Mouse (Mus musculus): ENCODE results near the gene Gstk1. TPM values are rescaled to one million over a fixed set of nuclear protein-coding genes. Genes with fewer than 3 reads are reported as not detected.

Gstk1 gene
- polyA plus RNA-seq, 1 experiment = not detected

- under 1% methylated on average over 51 of the region's 51 CpGs for WGBS
- Histone ChIP-seq H3K4me3 (ENCODE audit: insufficient read depth, low read depth, low read length) (peak within 1 kb of the TSS; percentile 95), H3K4me1 (ENCODE audit: control insufficient read depth, insufficient read depth, low read length) (peaks cover 9% of the 10 kb centered on the region; the same call in 1 of the 2 replicates), H3K27ac (ENCODE audit: insufficient read depth, low read depth, low read length) (peak within 1 kb of the TSS; percentile 93)
- TF ChIP-seq CTCF (IDR thresholded peaks at IDR 0.05; ENCODE audit: insufficient read depth, low read depth, low read length) = peak; percentile 93
- TF ChIP-seq POLR2A (IDR thresholded peaks at IDR 0.05; ENCODE audit: insufficient read depth, low read depth, low read length) = peak; percentile 61
Observed at GRCm38 (mm10) chr6:42264626-42265312, 19.0 kb downstream of the Gstk1 start, which contains the start of gene Casp2. Gene Casp2 (plus strand): TSS chr6:42264985.

- Histone ChIP-seq H3K4me3 (ENCODE audit: insufficient read depth, low read depth, low read length) (peak overlapping the region; percentile 95), H3K27ac (ENCODE audit: insufficient read depth, low read depth, low read length) (peak overlapping the region; percentile 93), H3K4me1 (ENCODE audit: control insufficient read depth, insufficient read depth, low read length) (peaks cover 9% of the 10 kb centered on the region; the same call in 1 of the 2 replicates)
- WGBS = under 1% methylated on average over 21 of the region's 21 CpGs
- TF ChIP-seq POLR2A (IDR thresholded peaks at IDR 0.05; ENCODE audit: insufficient read depth, low read depth, low read length) (no peak), CTCF (IDR thresholded peaks at IDR 0.05; ENCODE audit: insufficient read depth, low read depth, low read length) (no peak)
Observed at GRCm38 (mm10) chr6:42265391-42266330, 19.9 kb downstream of the Gstk1 start.

GRCm38 (mm10) chr6:42270817-42271216 is 25.1 kb downstream of the Gstk1 start:
- no peak for TF ChIP-seq POLR2A (IDR thresholded peaks at IDR 0.05; ENCODE audit: insufficient read depth, low read depth, low read length)
- no peak for TF ChIP-seq CTCF (IDR thresholded peaks at IDR 0.05; ENCODE audit: insufficient read depth, low read depth, low read length)
- no peak overlapping the region for H3K4me3 ChIP-seq (ENCODE audit: insufficient read depth, low read depth, low read length)
- peaks cover 9% of the 10 kb centered on the region; the same call in 1 of the 2 replicates for H3K4me1 ChIP-seq (ENCODE audit: control insufficient read depth, insufficient read depth, low read length)
- H3K27ac ChIP-seq (ENCODE audit: insufficient read depth, low read depth, low read length) = no peak overlapping the region

GRCm38 (mm10) chr6:42276151-42276550 is 30.4 kb downstream of the Gstk1 start:
- no peak overlapping the region for H3K4me3 ChIP-seq (ENCODE audit: insufficient read depth, low read depth, low read length)
- 6% methylated on average over 2 of the region's 2 CpGs for WGBS
- peak overlapping the region; percentile 62 for H3K27ac ChIP-seq (ENCODE audit: insufficient read depth, low read depth, low read length)
- peaks cover 9% of the 10 kb centered on the region for H3K4me1 ChIP-seq (ENCODE audit: control insufficient read depth, insufficient read depth, low read length)
- TF ChIP-seq CTCF (IDR thresholded peaks at IDR 0.05; ENCODE audit: insufficient read depth, low read depth, low read length) = no peak
- TF ChIP-seq POLR2A (IDR thresholded peaks at IDR 0.05; ENCODE audit: insufficient read depth, low read depth, low read length) = no peak

GRCm38 (mm10) chr6:42282865-42283528 is 37.3 kb downstream of the Gstk1 start:
- TF ChIP-seq CTCF (IDR thresholded peaks at IDR 0.05; ENCODE audit: insufficient read depth, low read depth, low read length) (no peak), POLR2A (IDR thresholded peaks at IDR 0.05; ENCODE audit: insufficient read depth, low read depth, low read length) (no peak)
- 82% methylated on average over 5 of the region's 5 CpGs for WGBS

GRCm38 (mm10) chr6:42286448-42286847 is 40.7 kb downstream of the Gstk1 start, which contains the start of gene Clcn1:
Gene Clcn1 (plus strand): TSS chr6:42286685.
- 74% methylated on average over 5 of the region's 5 CpGs for WGBS
- H3K4me3 ChIP-seq (ENCODE audit: insufficient read depth, low read depth, low read length) = no peak within 1 kb of the TSS
- H3K27ac ChIP-seq (ENCODE audit: insufficient read depth, low read depth, low read length) = no peak within 1 kb of the TSS
- TF ChIP-seq POLR2A (IDR thresholded peaks at IDR 0.05; ENCODE audit: insufficient read depth, low read depth, low read length) (no peak), CTCF (IDR thresholded peaks at IDR 0.05; ENCODE audit: insufficient read depth, low read depth, low read length) (no peak)
- peaks cover 4% of the 10 kb centered on the region; the same call in 1 of the 2 replicates for H3K4me1 ChIP-seq (ENCODE audit: control insufficient read depth, insufficient read depth, low read length)

More at GRCm38 (mm10) chr6:42282865-42283528, 37.3 kb downstream of the Gstk1 start:
- Histone ChIP-seq H3K27ac (ENCODE audit: insufficient read depth, low read depth, low read length) (no peak overlapping the region), H3K4me3 (ENCODE audit: insufficient read depth, low read depth, low read length) (no peak overlapping the region), H3K4me1 (ENCODE audit: control insufficient read depth, insufficient read depth, low read length) (peaks cover 7% of the 10 kb centered on the region; the same call in 1 of the 2 replicates)

GRCm38 (mm10) chr6:42287562-42287961 is 41.8 kb downstream of the Gstk1 start:
- TF ChIP-seq CTCF (IDR thresholded peaks at IDR 0.05; ENCODE audit: insufficient read depth, low read depth, low read length) (no peak), POLR2A (IDR thresholded peaks at IDR 0.05; ENCODE audit: insufficient read depth, low read depth, low read length) (no peak)
- Histone ChIP-seq H3K4me1 (ENCODE audit: control insufficient read depth, insufficient read depth, low read length) (peaks cover 4% of the 10 kb centered on the region; the same call in 1 of the 2 replicates), H3K27ac (ENCODE audit: insufficient read depth, low read depth, low read length) (no peak overlapping the region), H3K4me3 (ENCODE audit: insufficient read depth, low read depth, low read length) (no peak overlapping the region)

GRCm38 (mm10) chr6:42293327-42293726 is 47.6 kb downstream of the Gstk1 start:
- H3K4me1 ChIP-seq (ENCODE audit: control insufficient read depth, insufficient read depth, low read length) = no peaks in the 10 kb centered on the region
- TF ChIP-seq POLR2A (IDR thresholded peaks at IDR 0.05; ENCODE audit: insufficient read depth, low read depth, low read length) = no peak
- no peak for TF ChIP-seq CTCF (IDR thresholded peaks at IDR 0.05; ENCODE audit: insufficient read depth, low read depth, low read length)
- H3K27ac ChIP-seq (ENCODE audit: insufficient read depth, low read depth, low read length) = no peak overlapping the region
- WGBS = 92% methylated on average over 6 of the region's 6 CpGs
- no peak overlapping the region for H3K4me3 ChIP-seq (ENCODE audit: insufficient read depth, low read depth, low read length)

Data from olfactory bulb, adult 2 months (tissue).